Mouse (Mus musculus) left cerebral cortex, adult 2 months (tissue): ENCODE measurements around the gene AC141477.1. TPM values are rescaled to one million over a fixed set of nuclear protein-coding genes. Genes with fewer than 3 reads are reported as not detected.

Source experiments
- DNase-seq, 2 experiments: peaks; one replicate each; pipeline ENCODE4 v3.0.0; 2021 to 2022; ENCODE audit warnings: low spot score in 2 of 2, mixed read lengths in 1 of 2; ENCODE audit errors: extremely low spot score in 1 of 2
- H3K27ac ChIP-seq: fragments of 200-600 bp; 2 replicates; pipeline ENCODE4 v1.8.1; 2022
- H3K4me3 ChIP-seq: fragments of 200-600 bp; 2 replicates; pipeline ENCODE4 v1.8.1; 2022
- CTCF ChIP-seq: fragments of 200-600 bp; IDR thresholded peaks from 2 replicates; pipeline ENCODE4 v1.8.1; 2022; ENCODE audit warnings: antibody characterized with exemption, mild to moderate bottlenecking, moderate library complexity
- intact Hi-C: fragments of 180-260 bp; cut with DNase I; formaldehyde crosslinking; loops from one replicate; pipeline ENCODE4 v1.15.1; 2025
- total RNA-seq, 2 experiments: library from RNA; stranded (reverse); gene quantifications; 2 replicates each; pipeline ENCODE4 v1.2.3; 2021

AC141477.1 gene
- total RNA-seq, 2 experiments from 2014 or later, result not detected

DNA sequence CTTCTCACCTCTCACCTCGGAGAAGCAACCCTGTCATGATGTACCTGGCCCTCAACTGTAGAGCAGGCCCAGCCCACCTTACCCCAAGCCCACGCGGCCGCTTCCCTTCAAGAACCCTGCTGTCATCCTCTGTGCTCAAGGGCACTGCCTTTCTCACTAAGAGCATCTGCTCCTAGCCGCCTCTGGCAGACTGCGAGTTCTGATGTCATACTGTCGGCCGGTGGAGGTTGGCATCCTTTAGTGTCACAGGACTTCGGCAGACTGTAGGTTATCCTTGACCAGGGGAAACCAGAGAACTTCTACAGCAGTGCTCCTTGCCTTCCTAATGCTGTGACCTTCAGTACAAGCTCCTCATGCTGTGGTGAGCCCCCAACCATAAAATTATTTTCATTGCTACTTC lies 49.1 kb downstream of the AC141477.1 start:
- no peak overlapping the region for H3K27ac ChIP-seq
- TF ChIP-seq CTCF, result no peak
- H3K4me3 ChIP-seq, result no peak overlapping the region
- intact Hi-C loops, result no loop called here
- DNase-seq, result no peak

Other genes starting within 250 kb of the AC141477.1 start
- gene Prmt2, start 202.6 kb downstream of the AC141477.1 start, total RNA-seq, result 10 to 100 TPM; 58.4 to 63.9 TPM
- gene S100b, start 186.6 kb downstream of the AC141477.1 start, total RNA-seq, result 100 to 1,000 TPM; 138 to 156 TPM
- 10 to 100 TPM; 61.4 to 63.6 TPM for gene Dip2a, start 95.2 kb downstream of the AC141477.1 start, total RNA-seq
- 10 to 100 TPM; 22.8 to 26.6 TPM for gene Pcnt, start 2.3 kb upstream of the AC141477.1 start, total RNA-seq
- gene 2610028H24Rik, start 8.6 kb upstream of the AC141477.1 start, total RNA-seq, result not detected
- gene Mcm3ap, start 28.5 kb upstream of the AC141477.1 start, total RNA-seq, result 10 to 100 TPM; 48.4 to 49.0 TPM
- 1 to 10 TPM; 4.2 to 4.5 TPM for gene Ybey, start 28.7 kb upstream of the AC141477.1 start, total RNA-seq
- gene Lss, start 91.1 kb upstream of the AC141477.1 start, total RNA-seq, result 10 to 100 TPM; 38.8 to 44.1 TPM
- not detected for gene Spatc1l, start 121.8 kb upstream of the AC141477.1 start, total RNA-seq
- not detected for gene Ftcd, start 135.2 kb upstream of the AC141477.1 start, total RNA-seq
- gene Col6a2, start 183.2 kb upstream of the AC141477.1 start, total RNA-seq, result 1 to 10 TPM; 9.1 to 9.5 TPM